Mouse (Mus musculus): Measurements from ENCODE around the gene Spg7. TPM values are rescaled to one million over a fixed set of nuclear protein-coding genes. Genes with fewer than 3 reads are reported as not detected.
A peak's percentile ranks its signal among the peaks of the same experiment; 100 is the strongest.
"Not testable (repeated sequence)": the region's sequence is repeated elsewhere in the genome, so short reads cannot be mapped to it uniquely, and the experiment has no call there.

Spg7 gene
- polyA plus RNA-seq, 1 experiment, result 79.3 TPM

- no peak overlapping the region for H3K4me3 ChIP-seq (ENCODE audit: low read depth, low read length)
- no peak for TF ChIP-seq POLR2A (IDR thresholded peaks at IDR 0.05; ENCODE audit: insufficient read depth, low read length)
- peak overlapping the region; percentile 35; the same call in 1 of the 2 replicates for H3K27ac ChIP-seq (ENCODE audit: insufficient read depth, low read length)
- peaks cover 11% of the 10 kb centered on the region for H3K36me3 ChIP-seq (ENCODE audit: control insufficient read depth, insufficient read depth, low read length, poor library complexity, severe bottlenecking)
- H3K4me1 ChIP-seq (ENCODE audit: control insufficient read depth, insufficient read depth, low read length), result peaks cover 4% of the 10 kb centered on the region
- H3K27me3 ChIP-seq (ENCODE audit: control insufficient read depth, insufficient read depth, low read length, poor library complexity, severe bottlenecking), result no peaks in the 10 kb centered on the region
- peak overlapping the region; percentile 51; the same call in 1 of the 2 replicates for H3K9ac ChIP-seq (ENCODE audit: low read depth, poor library complexity, severe bottlenecking)
- no peaks in the 10 kb centered on the region for H3K9me3 ChIP-seq (replicated peaks; ENCODE audit: control insufficient read depth, insufficient read depth, low read length, poor library complexity, severe bottlenecking)
Measured at GRCm38 (mm10) chr8:123020859-123021258, 41.9 kb upstream of the Spg7 start.

GRCm38 (mm10) chr8:123021259-123021658, 41.5 kb upstream of the Spg7 start:
- 0 out of 2 replicates have a peak overlapping the region, but pooled peaks have one; percentile 51 for H3K9ac ChIP-seq (ENCODE audit: low read depth, poor library complexity, severe bottlenecking)
- H3K4me1 ChIP-seq (ENCODE audit: control insufficient read depth, insufficient read depth, low read length), result peaks cover 4% of the 10 kb centered on the region
- TF ChIP-seq POLR2A (IDR thresholded peaks at IDR 0.05; ENCODE audit: insufficient read depth, low read length) (no peak), CTCF (IDR thresholded peaks at IDR 0.05; ENCODE audit: low read depth, low read length) (no peak), EP300 (IDR thresholded peaks at IDR 0.05; ENCODE audit: insufficient read depth, low read depth, low read length) (peak; percentile 94; the same call in 1 of the 2 replicates)
- no peaks in the 10 kb centered on the region for H3K27me3 ChIP-seq (ENCODE audit: control insufficient read depth, insufficient read depth, low read length, poor library complexity, severe bottlenecking)
- H3K9me3 ChIP-seq (replicated peaks; ENCODE audit: control insufficient read depth, insufficient read depth, low read length, poor library complexity, severe bottlenecking), result no peaks in the 10 kb centered on the region
- H3K36me3 ChIP-seq (ENCODE audit: control insufficient read depth, insufficient read depth, low read length, poor library complexity, severe bottlenecking), result peaks cover 11% of the 10 kb centered on the region
- H3K4me3 ChIP-seq (ENCODE audit: low read depth, low read length), result no peak overlapping the region
- H3K27ac ChIP-seq (ENCODE audit: insufficient read depth, low read length), result peak overlapping the region; percentile 97

GRCm38 (mm10) chr8:123022727-123023126, 40.0 kb upstream of the Spg7 start:
- peaks cover 4% of the 10 kb centered on the region for H3K4me1 ChIP-seq (ENCODE audit: control insufficient read depth, insufficient read depth, low read length)
- H3K36me3 ChIP-seq (ENCODE audit: control insufficient read depth, insufficient read depth, low read length, poor library complexity, severe bottlenecking), result peaks cover 4% of the 10 kb centered on the region; the same call in 1 of the 2 replicates
- H3K27ac ChIP-seq (ENCODE audit: insufficient read depth, low read length), result peak overlapping the region; percentile 65
- no peaks in the 10 kb centered on the region for H3K27me3 ChIP-seq (ENCODE audit: control insufficient read depth, insufficient read depth, low read length, poor library complexity, severe bottlenecking)
- H3K9me3 ChIP-seq (replicated peaks; ENCODE audit: control insufficient read depth, insufficient read depth, low read length, poor library complexity, severe bottlenecking), result no peaks in the 10 kb centered on the region
- H3K4me3 ChIP-seq (ENCODE audit: low read depth, low read length), result no peak overlapping the region
- H3K9ac ChIP-seq (ENCODE audit: low read depth, poor library complexity, severe bottlenecking), result no peak overlapping the region
- TF ChIP-seq CTCF (IDR thresholded peaks at IDR 0.05; ENCODE audit: low read depth, low read length) (no peak), EP300 (IDR thresholded peaks at IDR 0.05; ENCODE audit: insufficient read depth, low read depth, low read length) (no peak), POLR2A (IDR thresholded peaks at IDR 0.05; ENCODE audit: insufficient read depth, low read length) (no peak)

GRCm38 (mm10) chr8:123024226-123024625, 38.5 kb upstream of the Spg7 start:
- no peaks in the 10 kb centered on the region for H3K27me3 ChIP-seq (ENCODE audit: control insufficient read depth, insufficient read depth, low read length, poor library complexity, severe bottlenecking)
- TF ChIP-seq POLR2A (IDR thresholded peaks at IDR 0.05; ENCODE audit: insufficient read depth, low read length), result no peak
- TF ChIP-seq EP300 (IDR thresholded peaks at IDR 0.05; ENCODE audit: insufficient read depth, low read depth, low read length), result no peak
- no peak for TF ChIP-seq CTCF (IDR thresholded peaks at IDR 0.05; ENCODE audit: low read depth, low read length)
- H3K4me3 ChIP-seq (ENCODE audit: low read depth, low read length), result no peak overlapping the region

GRCm38 (mm10) chr8:123025951-123026351, 36.8 kb upstream of the Spg7 start:
- Histone ChIP-seq H3K27me3 (ENCODE audit: control insufficient read depth, insufficient read depth, low read length, poor library complexity, severe bottlenecking) (no peaks in the 10 kb centered on the region), H3K4me1 (ENCODE audit: control insufficient read depth, insufficient read depth, low read length) (peaks cover 4% of the 10 kb centered on the region), H3K27ac (ENCODE audit: insufficient read depth, low read length) (no peak overlapping the region), H3K36me3 (ENCODE audit: control insufficient read depth, insufficient read depth, low read length, poor library complexity, severe bottlenecking) (0 out of 2 replicates have a peak, but pooled peaks cover 3% of the 10 kb centered on the region), H3K9me3 (replicated peaks; ENCODE audit: control insufficient read depth, insufficient read depth, low read length, poor library complexity, severe bottlenecking) (no peaks in the 10 kb centered on the region), H3K4me3 (ENCODE audit: low read depth, low read length) (no peak overlapping the region), H3K9ac (ENCODE audit: low read depth, poor library complexity, severe bottlenecking) (no peak overlapping the region)
- TF ChIP-seq POLR2A (IDR thresholded peaks at IDR 0.05; ENCODE audit: insufficient read depth, low read length) (no peak), EP300 (IDR thresholded peaks at IDR 0.05; ENCODE audit: insufficient read depth, low read depth, low read length) (no peak), CTCF (IDR thresholded peaks at IDR 0.05; ENCODE audit: low read depth, low read length) (no peak)

More at GRCm38 (mm10) chr8:123024226-123024625, 38.5 kb upstream of the Spg7 start:
- Histone ChIP-seq H3K4me1 (ENCODE audit: control insufficient read depth, insufficient read depth, low read length) (peaks cover 7% of the 10 kb centered on the region), H3K9ac (ENCODE audit: low read depth, poor library complexity, severe bottlenecking) (no peak overlapping the region), H3K36me3 (ENCODE audit: control insufficient read depth, insufficient read depth, low read length, poor library complexity, severe bottlenecking) (peaks cover 4% of the 10 kb centered on the region; the same call in 1 of the 2 replicates), H3K9me3 (replicated peaks; ENCODE audit: control insufficient read depth, insufficient read depth, low read length, poor library complexity, severe bottlenecking) (no peaks in the 10 kb centered on the region), H3K27ac (ENCODE audit: insufficient read depth, low read length) (no peak overlapping the region)

GRCm38 (mm10) chr8:123027786-123028185, 35.0 kb upstream of the Spg7 start:
- H3K4me1 ChIP-seq (ENCODE audit: control insufficient read depth, insufficient read depth, low read length), result peaks cover 5% of the 10 kb centered on the region
- 0 out of 2 replicates have a peak, but pooled peaks cover 5% of the 10 kb centered on the region for H3K36me3 ChIP-seq (ENCODE audit: control insufficient read depth, insufficient read depth, low read length, poor library complexity, severe bottlenecking)
- no peaks in the 10 kb centered on the region for H3K9me3 ChIP-seq (replicated peaks; ENCODE audit: control insufficient read depth, insufficient read depth, low read length, poor library complexity, severe bottlenecking)
- H3K9ac ChIP-seq (ENCODE audit: low read depth, poor library complexity, severe bottlenecking), result no peak overlapping the region
- no peak overlapping the region for H3K4me3 ChIP-seq (ENCODE audit: low read depth, low read length)
- no peak overlapping the region for H3K27ac ChIP-seq (ENCODE audit: insufficient read depth, low read length)
- H3K27me3 ChIP-seq (ENCODE audit: control insufficient read depth, insufficient read depth, low read length, poor library complexity, severe bottlenecking), result no peaks in the 10 kb centered on the region
- no peak for TF ChIP-seq EP300 (IDR thresholded peaks at IDR 0.05; ENCODE audit: insufficient read depth, low read depth, low read length)

GRCm38 (mm10) chr8:123030091-123030490, 32.7 kb upstream of the Spg7 start:
- H3K9ac ChIP-seq (ENCODE audit: low read depth, poor library complexity, severe bottlenecking); H3K27me3 ChIP-seq (ENCODE audit: control insufficient read depth, insufficient read depth, low read length, poor library complexity, severe bottlenecking); H3K9me3 ChIP-seq (replicated peaks; ENCODE audit: control insufficient read depth, insufficient read depth, low read length, poor library complexity, severe bottlenecking); H3K27ac ChIP-seq (ENCODE audit: insufficient read depth, low read length); H3K4me3 ChIP-seq (ENCODE audit: low read depth, low read length); H3K4me1 ChIP-seq (ENCODE audit: control insufficient read depth, insufficient read depth, low read length): not testable (repeated sequence)
- 0 out of 2 replicates have a peak, but pooled peaks cover 13% of the 10 kb centered on the region for H3K36me3 ChIP-seq (ENCODE audit: control insufficient read depth, insufficient read depth, low read length, poor library complexity, severe bottlenecking)

Data from ES-Bruce4 (cell line).